Mouse (Mus musculus): ENCODE results near the gene Rsbn1.

GRCm38 (mm10) chr3:103968701-103969100 is 54.8 kb downstream of the Rsbn1 start:
- TF ChIP-seq POLR2A (IDR thresholded peaks at IDR 0.05; ENCODE audit: control insufficient read depth, low read depth, low read length), result no peak
- TF ChIP-seq CTCF (IDR thresholded peaks at IDR 0.05; ENCODE audit: control insufficient read depth, insufficient read depth, insufficient replicate concordance, low read depth, low read length), result no peak

Measured in testis, adult 2 months (tissue).